Mouse (Mus musculus) layer of hippocampus, postnatal 25 days (tissue): ENCODE measurements around the gene Atp1a3. TPM values are rescaled to one million over a fixed set of nuclear protein-coding genes. Genes with fewer than 3 reads are reported as not detected.
"Not testable (repeated sequence)": the region's sequence is repeated elsewhere in the genome, so short reads cannot be mapped to it uniquely, and the experiment has no call there.

ENCODE experiments used
- DNase-seq, 2 experiments: peaks; one replicate each; pipeline ENCODE4 v3.0.0; 2022; ENCODE audit warnings: mixed read lengths in 2 of 2, low spot score in 1 of 2; ENCODE audit errors: extremely low spot score in 1 of 2
- total RNA-seq, 2 experiments: library from RNA; stranded (reverse); gene quantifications; 2 replicates each; pipeline ENCODE4 v1.2.3; 2021

Gene Atp1a3
- 1,000 to 10,000 TPM; 2,623 to 2,665 TPM for total RNA-seq

DNA sequence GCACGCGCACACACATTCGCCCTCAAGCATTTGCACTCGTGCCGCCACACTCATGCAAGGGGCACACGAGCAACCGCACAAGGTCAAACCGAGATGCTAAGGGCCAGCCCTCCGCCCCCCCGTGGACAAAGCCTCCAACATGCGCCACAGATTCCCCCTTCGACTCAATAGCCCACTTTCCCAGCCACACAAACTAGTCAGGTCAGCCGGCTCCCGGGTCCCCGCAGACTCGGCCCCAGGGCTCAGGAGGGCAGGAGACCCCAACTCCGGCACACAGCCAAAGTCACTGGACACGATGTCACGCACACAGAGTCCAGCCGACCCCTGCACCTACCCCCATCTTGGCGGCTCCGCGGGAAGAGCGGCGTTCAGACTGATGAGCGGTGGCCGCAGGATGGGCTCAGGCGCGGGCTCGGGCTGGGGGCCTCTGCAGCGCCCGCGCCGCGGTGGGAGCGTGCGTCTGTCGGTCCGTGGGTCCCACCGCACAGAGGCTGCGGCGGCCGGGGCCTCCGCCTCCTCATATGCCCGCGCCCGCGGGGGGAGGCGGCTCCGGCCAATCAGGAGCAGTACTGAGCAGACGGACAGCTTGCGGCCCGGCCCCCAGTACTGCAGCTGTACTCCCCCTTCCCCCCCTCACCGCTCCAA, at the start of gene Atp1a3:
Gene Atp1a3, minus strand, starts transcription at position 538 of the 645 bp plus-strand sequence.
- DNase-seq = peak; percentile 67 to 68

DNA sequence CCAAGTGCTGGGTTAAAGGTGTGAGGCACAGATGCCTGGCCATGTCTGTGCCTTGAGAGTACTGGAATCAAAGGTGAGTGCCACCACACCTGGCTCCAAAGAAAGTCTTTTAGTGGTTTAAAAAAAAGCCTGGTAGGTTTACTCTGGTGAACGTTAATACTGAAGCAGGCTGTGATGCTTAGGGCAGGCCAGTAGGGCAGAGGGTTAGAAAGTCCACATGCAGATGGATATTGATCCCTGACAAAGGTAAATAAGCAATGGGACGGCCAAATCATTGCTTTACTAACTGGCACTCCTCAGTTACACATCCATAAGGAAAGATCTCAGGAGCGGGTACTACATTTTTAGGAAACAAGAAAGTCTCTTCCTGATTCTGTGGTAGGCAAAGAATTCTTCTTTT, 46.8 kb upstream of the Atp1a3 start:
- DNase-seq = no peak

DNA sequence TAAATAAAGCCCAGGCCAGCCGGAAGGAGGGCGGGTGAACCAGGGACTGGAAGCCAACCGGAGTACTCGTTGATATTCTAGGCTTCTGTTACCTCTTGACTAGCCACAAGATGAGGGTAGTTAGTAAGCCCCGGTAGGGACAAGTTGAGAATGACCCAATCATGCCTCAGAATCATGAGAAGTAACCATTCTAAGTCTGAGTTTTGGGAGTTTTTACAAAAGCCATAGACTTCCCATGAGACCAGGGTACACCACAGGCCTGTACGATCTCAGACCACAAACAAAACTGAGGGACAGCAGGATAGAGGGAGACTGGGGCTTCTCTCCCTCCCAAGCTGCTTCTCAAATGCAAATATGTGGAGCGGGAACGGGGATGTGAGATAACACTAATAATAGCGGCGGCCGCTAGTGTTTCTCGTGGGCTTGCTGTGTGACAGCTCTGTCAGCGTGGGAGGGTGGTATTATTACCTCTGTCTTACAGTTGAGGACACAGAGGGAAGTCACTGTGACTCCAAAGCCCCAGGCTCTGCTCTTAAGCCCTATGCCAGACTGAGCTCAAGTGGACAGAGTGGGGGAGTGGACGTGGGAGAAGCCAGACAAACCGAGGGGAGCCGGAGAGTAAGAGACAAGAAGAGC, 43.7 kb upstream of the Atp1a3 start:
- DNase-seq = no peak

DNA sequence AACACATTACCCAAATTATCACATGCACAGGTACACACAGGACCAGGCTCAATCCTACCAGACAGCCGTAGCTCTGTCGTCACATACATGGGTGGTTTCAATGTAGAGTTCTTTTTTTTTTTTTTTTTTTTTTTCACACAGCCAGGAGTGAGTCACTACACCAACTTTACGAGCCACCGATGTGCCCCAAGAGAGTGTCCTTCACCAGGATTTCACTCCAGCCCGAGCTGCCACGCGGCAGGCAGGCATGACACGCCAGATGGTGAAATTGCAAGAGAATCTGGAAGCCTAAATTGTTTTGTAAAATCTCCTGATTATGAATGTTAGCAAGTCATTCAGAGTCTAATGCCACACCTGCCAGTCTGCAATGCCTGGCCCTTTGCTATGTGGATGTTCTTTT, 41.6 kb upstream of the Atp1a3 start:
- DNase-seq = no peak

GRCm38 (mm10) chr7:25044599-25044998, 38.8 kb upstream of the Atp1a3 start:
- not testable (repeated sequence) for DNase-seq

DNA sequence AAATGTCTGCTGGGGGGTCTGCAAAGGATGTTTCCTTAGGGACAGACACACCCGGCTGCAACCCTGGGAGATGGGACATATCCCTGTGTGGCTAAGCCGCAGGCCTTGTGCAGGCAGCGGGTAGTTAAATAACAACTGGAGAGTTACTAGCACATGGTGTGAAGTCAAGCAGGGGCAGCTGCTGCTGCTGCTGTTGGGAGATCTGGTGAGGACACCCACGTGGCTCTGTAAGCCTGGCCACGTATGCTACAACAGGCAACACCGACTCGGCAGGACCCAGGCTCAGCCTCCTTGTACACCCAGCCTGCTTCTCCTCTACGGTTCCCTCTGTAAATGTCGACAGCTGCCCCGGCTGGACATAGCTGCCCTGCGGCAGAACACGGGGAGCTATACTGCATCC, 36.2 kb upstream of the Atp1a3 start:
- DNase-seq = no peak

- peak; percentile 80 to 95 for DNase-seq
Observed at GRCm38 (mm10) chr7:25035916-25036315, 30.2 kb upstream of the Atp1a3 start.

- DNase-seq = no peak
Observed at GRCm38 (mm10) chr7:25034796-25035195, 29.0 kb upstream of the Atp1a3 start.

DNA sequence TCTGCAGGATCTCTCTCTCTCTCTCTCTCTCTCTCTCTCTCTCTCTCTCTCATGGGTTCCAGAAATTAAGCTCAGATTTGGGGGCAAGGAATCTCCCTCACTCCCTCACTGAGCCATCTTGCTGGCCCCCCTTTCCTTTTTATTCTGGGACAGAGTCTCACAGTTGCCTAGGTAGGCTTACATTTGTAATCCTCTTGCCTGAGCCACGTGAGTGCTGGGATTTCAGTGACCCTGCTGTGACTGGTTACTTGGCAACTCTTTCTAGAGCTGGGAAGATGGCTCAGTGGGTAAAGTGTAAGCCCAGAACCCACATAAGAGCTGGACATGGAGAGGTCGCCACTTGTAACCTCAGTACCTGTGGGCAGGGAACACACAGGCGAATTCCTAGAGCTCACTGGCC, 25.8 kb upstream of the Atp1a3 start:
- DNase-seq = no peak

DNA sequence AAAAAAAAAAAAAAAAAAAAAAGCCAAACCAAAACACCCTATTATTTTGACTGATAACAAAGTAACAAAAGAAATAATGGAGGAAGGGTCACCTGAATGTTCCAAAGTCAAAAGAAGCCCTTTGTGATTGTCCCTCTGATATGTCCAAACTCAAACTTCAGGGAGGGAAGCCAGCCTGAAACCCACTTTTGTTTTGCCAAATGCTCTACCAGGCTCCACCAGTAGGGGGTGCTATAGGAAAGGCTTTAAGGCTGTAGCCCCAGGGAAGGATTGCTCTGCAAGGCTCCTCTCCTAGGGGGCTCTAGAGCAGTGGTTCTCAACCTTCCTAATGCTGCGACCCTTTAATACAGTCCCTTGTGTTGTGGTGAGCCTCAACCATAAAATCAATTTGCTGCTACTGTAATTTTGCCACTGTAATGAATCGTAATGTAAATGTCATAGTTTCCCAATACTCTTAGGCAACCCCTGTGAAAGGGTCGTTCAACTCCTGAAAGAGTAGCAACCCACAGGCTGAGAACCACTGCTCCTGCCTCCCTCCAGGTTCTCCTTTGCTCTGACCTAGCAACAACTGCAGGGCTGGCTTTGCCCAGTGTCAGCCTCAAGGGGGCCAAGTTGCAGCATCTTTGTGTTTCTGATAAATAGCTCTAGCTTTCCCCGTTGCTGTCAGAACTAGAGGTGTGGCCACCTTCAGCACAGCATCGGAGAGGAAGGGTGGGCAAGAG, 24.4 kb upstream of the Atp1a3 start:
- peak; percentile 78 to 95 for DNase-seq

DNA sequence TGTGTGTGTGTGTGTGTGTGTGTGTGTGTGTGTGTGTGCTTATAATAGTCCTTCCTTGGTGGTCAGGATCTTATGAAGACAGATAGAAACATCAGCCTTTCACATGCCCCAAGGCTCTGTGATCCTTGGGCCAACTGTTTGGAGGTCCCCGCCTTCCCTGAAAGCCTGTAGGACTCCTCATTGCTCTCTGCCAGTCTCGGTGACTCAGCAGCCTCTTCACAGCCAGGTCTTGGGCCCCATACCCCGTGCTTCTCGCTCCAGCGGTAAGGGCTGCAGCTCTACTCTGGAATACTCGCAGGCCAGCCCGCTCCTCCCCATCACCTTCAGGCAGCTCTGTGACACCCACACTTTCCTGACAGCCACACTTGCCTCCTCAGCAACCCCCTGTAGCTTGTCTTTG, 20.7 kb upstream of the Atp1a3 start:
- no peak for DNase-seq

DNA sequence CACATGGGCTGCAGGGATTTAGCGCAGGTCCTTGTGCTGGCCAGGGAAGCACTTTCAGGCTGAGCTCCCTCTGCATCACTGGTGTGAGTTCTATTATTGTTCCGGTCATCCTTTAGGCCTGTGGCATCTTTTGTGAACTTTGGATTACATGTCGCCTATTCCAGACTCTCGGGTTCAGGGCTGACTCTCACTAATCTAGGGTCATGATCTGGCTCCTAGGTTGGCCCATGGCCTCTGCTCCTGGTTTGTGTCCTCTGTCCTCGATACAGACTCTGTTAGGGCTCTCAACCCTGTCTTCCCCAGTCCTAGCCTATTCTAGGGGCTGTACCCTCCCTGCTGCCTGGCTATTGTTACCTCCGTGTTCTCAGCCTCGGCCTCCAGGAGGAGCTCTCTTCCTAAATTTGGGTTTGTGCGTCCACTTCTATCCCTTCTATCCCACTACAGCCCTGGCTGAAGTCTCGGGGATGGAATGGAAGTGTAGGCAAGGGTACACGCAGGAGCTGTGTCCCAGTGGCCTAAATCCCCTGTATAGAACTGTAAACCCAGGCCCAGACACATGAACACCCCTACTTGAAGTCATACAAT, 20.2 kb upstream of the Atp1a3 start:
- DNase-seq = peak in 1 of 2 experiments; percentile 32

DNA sequence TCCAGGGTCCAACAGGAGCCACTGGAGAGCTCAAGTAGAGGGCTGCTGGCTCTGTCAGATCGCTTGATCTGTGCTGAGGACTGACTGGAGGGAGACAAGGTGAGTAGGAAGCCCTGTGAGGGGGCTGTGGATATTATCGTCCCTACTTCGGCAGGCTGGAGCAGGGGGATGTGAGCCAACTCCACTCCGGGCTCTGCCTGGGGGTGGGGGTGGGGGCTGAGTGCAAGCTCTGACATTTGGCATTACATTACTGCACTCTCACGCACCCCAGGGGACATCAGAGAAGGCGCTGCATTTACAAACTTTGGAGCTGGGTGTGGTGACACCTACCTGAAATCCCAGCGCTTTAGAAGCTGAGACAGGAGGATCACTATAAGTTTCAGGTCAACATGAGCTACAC, 5.8 kb upstream of the Atp1a3 start:
- DNase-seq = no peak

DNA sequence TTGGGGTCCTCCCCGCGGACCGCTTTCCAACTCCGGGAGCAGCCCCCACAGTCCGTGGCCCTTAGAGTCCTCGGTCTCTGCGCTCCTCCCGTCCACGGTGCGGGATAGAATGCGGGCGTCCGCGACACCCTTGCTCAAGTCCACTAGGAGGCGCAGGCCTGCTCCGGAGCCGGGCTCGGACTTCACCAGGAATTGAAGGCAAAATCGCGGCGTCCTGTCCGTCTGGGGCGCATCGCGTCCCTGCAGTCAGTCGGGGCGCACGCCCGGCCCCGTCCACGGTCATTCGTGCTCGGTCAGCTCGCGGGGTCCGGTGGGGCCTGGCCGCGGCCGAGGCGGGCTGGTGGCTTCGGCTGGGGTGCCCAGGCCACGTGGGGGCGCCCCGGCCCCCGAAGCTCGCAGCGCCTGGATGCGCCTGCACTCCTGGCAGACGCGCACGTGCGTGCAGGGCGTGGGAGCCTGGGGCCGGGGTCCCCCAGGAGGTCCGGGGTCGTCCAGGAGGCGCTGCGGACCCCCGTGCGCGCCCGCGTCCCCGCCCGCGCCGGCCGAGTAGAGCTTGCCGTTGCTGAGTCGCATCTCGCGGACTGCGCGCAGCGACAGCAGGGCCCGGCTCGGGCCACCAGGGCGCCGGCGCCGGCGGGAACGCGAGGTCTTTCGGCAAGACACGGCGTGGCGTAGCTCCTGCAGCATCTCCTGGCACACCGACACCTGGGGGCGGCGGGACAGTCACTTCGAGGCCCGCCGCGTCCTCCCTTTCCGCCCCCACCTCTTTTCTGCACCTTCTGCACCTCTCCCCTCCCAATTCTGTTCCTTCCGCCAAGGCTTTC, 4.5 kb upstream of the Atp1a3 start:
- DNase-seq = peak; percentile 55 to 66

DNA sequence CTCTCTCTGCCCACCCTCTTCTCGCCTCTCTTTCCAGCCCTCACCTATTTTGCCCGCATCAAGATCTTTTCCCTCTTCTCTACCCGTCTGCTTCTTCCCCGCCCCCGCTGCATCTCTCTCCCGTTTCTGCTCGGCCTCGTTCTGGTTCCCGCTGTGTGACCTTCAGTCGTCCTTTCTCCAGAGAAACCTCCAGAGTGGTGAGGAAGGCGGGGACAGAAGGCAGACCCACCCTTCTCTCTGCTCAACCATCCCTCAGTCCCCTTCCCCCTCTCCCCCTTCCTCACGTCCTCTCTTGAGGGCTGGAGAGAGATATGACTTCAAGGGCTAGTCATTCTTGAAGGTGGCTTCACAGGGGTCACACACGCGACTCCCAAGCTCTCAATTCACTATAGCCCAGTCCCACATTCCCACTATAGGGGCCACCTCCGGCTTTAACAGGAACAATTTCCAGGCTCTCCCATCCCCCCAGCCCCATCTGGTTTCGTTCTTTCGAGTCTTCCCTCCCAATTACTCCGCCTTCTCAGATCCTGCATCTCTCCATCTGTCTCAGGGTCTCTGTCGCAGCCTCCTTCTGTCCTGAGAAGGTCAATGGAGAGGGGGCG, 3.4 kb upstream of the Atp1a3 start:
- peak; percentile 60 to 63 for DNase-seq

GRCm38 (mm10) chr7:25008635-25009034, 2.9 kb upstream of the Atp1a3 start:
- DNase-seq = peak in 1 of 2 experiments; percentile 50

GRCm38 (mm10) chr7:25007609-25008374, 2.0 kb upstream of the Atp1a3 start:
- DNase-seq = peak in 1 of 2 experiments; percentile 55

GRCm38 (mm10) chr7:25006586-25007364, 1.0 kb upstream of the Atp1a3 start:
- DNase-seq = no peak
